Mouse (Mus musculus) forebrain, embryonic 15.5 days (tissue): ENCODE measurements around the gene Lpar4. TPM values are rescaled to one million over a fixed set of nuclear protein-coding genes. Genes with fewer than 3 reads are reported as not detected.

ENCODE experiments used
- ATAC-seq: fragments of 200-750 bp; cut with Nextera tagmentation; replicated peaks from 2 replicates; pipeline ENCODE4 v1.8.0; 2017; ENCODE audit warnings: mild to moderate bottlenecking, moderate TSS enrichment, moderate library complexity
- H3K27ac ChIP-seq: fragments of 300-500 bp; sonication (generic); replicated peaks from 2 replicates; pipeline ENCODE4 v1.5.1; 2015; ENCODE audit warnings: mild to moderate bottlenecking, inconsistent platforms
- H3K27me3 ChIP-seq: fragments of 300-500 bp; sonication (generic); 2 replicates; pipeline ENCODE4 v1.6.1; 2015; ENCODE audit warnings: inconsistent platforms
- H3K36me3 ChIP-seq: fragments of 300-500 bp; sonication (generic); 2 replicates; pipeline ENCODE4 v1.6.1; 2015; ENCODE audit warnings: mild to moderate bottlenecking, inconsistent platforms
- H3K4me1 ChIP-seq: fragments of 300-500 bp; sonication (generic); 2 replicates; pipeline ENCODE4 v1.6.1; 2015; ENCODE audit warnings: inconsistent platforms
- H3K4me2 ChIP-seq: fragments of 300-500 bp; sonication (generic); replicated peaks from 2 replicates; pipeline ENCODE4 v1.6.1; 2015; ENCODE audit warnings: mild to moderate bottlenecking, inconsistent platforms
- H3K4me3 ChIP-seq: fragments of 300-500 bp; sonication (generic); 2 replicates; pipeline ENCODE4 v1.5.1; 2015; ENCODE audit warnings: mild to moderate bottlenecking, inconsistent platforms
- H3K9ac ChIP-seq: fragments of 300-500 bp; sonication (generic); replicated peaks from 2 replicates; pipeline ENCODE4 v1.6.1; 2015; ENCODE audit warnings: mild to moderate bottlenecking, inconsistent platforms
- H3K9me3 ChIP-seq: fragments of 300-500 bp; sonication (generic); 2 replicates; pipeline ENCODE4 v1.6.1; 2016; ENCODE audit warnings: inconsistent platforms
- WGBS: fragments of 180-500 bp; shearing (Covaris S2); methylation state at CpG from one replicate; pipeline ENCODE4 v1.1.7; 2015; ENCODE audit warnings: mixed read lengths; 5-methylcytosine and 5-hydroxymethylcytosine counted together
- polyA plus RNA-seq: library from polyadenylated mRNA; unstranded; fragments of >200 nt; fragmentation: Nextera tagmentation; extraction: Ambion mirVana; gene quantifications from 2 replicates; pipeline ENCODE4 v1.2.1, GENCODE M21; 2015

The Lpar4 gene
- polyA plus RNA-seq = 5.2 and 5.7 TPM in 2 replicates

DNA sequence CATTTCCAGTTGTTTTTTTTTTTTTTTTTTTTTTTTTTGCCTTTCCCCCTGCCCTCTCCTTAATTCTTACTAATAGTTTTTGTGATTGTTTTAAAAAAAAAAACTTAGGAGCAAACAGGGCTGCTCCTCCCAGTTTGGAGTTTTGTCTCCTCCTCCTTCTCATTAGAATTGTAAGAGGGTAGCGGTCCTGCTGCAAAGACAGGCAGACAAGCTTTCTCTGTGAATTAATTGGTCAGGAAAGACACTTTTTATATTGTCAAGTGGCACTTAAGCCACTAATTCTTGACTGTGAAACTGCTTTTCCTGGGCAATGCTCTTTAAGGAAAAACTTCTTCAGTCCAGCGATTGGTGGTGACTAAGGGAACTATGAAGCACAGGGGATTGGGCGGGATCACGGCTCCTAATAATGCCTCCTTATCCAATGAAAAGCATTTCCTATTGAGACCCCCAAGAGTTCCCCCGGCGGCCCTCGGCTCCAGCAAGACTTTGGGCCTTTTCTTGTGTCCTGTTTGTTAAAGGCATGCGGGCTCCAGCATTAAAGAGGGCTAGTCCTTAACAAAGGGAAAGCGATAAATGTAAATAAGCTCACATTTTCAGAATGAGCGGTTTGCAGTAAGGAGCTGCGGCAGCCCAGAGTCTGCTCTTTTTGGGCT is at the start of gene Lpar4:
Gene Lpar4, plus strand, starts transcription at position 451 of the 653 bp plus-strand sequence.
- peak within 1 kb of the TSS; percentile 45 for H3K4me2 ChIP-seq
- peak; percentile 93 for ATAC-seq
- peak within 1 kb of the TSS; percentile 43 for H3K4me3 ChIP-seq
- H3K9ac ChIP-seq = peak within 1 kb of the TSS; percentile 40
- H3K36me3 ChIP-seq = no peaks in the 10 kb centered on the region
- whole genome bisulfite sequencing = 15% methylated on average over 11 of the region's 11 CpGs
- H3K27me3 ChIP-seq = no peaks in the 10 kb centered on the region
- H3K9me3 ChIP-seq = no peaks in the 10 kb centered on the region
- 0 out of 2 replicates have a peak within 1 kb of the TSS, but pooled peaks have one; percentile 15 for H3K27ac ChIP-seq
- no peaks in the 10 kb centered on the region for H3K4me1 ChIP-seq

DNA sequence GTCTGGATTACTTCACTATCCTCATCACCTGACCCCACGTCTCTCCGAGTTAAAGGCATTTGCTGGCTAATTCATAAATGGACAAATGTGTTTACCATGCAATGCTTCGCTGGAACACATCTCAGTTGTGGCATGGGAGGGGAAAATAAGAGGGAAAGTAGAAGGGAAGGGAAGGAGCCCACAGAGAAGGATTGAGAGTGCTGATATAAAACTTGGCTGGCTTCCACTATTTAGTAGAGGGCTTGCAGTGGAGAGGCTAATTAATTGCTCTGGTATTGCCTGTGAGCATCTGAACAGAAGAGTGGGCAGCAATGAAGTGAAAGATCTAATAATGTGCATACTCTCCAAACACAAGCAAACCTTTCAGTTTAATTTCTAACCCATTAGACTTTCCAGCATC is 49.0 kb upstream of the Lpar4 start:
- no peak overlapping the region for H3K9ac ChIP-seq
- no peaks in the 10 kb centered on the region for H3K9me3 ChIP-seq
- no peak overlapping the region for H3K4me2 ChIP-seq
- H3K4me1 ChIP-seq = no peaks in the 10 kb centered on the region
- H3K4me3 ChIP-seq = no peak overlapping the region
- peak; percentile 75 for ATAC-seq
- 0 out of 2 replicates have a peak, but pooled peaks cover 4% of the 10 kb centered on the region for H3K27me3 ChIP-seq
- no peaks in the 10 kb centered on the region for H3K36me3 ChIP-seq
- no peak overlapping the region for H3K27ac ChIP-seq
- 32% methylated on average over 3 of the region's 3 CpGs for WGBS

DNA sequence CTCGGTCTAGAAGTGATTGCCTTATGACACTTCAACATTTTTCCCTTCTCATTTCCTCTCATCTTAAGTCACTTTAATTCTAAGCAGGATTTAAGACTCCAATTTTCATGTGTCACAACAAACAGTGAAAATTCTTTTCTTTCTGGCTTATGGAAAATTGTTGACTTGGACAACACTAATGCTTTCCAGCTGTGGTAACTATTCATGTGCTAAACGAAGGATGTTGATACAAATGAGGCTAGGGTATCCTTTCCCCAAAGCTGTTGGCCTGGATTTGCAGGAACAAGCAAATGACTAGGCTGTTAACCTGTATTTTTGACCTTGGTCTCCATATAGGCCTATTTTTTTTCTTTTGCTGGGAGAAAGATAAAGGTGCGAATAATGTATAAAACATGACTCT is 48.5 kb upstream of the Lpar4 start:
- ATAC-seq = no peak

DNA sequence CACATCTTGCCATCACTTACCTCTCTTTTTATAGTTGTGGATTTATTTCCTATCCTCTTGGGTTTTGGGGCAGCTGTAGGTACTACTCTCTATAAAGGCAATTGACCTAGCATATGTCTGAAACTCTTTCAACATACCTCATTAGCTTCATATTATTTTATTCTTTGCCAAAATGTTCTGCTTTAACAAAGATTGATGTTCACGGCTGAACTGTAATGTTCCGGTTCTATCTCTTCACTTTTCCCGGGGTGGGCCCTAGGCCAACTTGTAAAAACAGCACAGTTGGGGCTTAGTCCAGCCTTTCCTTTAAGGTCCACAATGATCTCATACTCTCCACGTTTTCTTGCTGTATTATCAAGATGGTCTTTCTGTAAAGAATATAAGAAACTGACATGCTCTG is 48.1 kb upstream of the Lpar4 start:
- Histone ChIP-seq H3K9me3 (no peaks in the 10 kb centered on the region), H3K4me2 (no peak overlapping the region), H3K36me3 (no peaks in the 10 kb centered on the region), H3K9ac (no peak overlapping the region), H3K4me1 (no peaks in the 10 kb centered on the region), H3K4me3 (no peak overlapping the region), H3K27me3 (0 out of 2 replicates have a peak, but pooled peaks cover 4% of the 10 kb centered on the region), H3K27ac (no peak overlapping the region)
- no peak for ATAC-seq
- 39% methylated on average over 4 of the region's 4 CpGs for WGBS

More for the DNA sequence above, 48.5 kb upstream of the Lpar4 start:
- Histone ChIP-seq H3K4me3 (no peak overlapping the region), H3K4me2 (no peak overlapping the region), H3K27ac (no peak overlapping the region), H3K36me3 (no peaks in the 10 kb centered on the region), H3K27me3 (0 out of 2 replicates have a peak, but pooled peaks cover 4% of the 10 kb centered on the region), H3K4me1 (no peaks in the 10 kb centered on the region), H3K9ac (no peak overlapping the region), H3K9me3 (no peaks in the 10 kb centered on the region)
- WGBS = 35% methylated on average over 3 of the region's 3 CpGs

DNA sequence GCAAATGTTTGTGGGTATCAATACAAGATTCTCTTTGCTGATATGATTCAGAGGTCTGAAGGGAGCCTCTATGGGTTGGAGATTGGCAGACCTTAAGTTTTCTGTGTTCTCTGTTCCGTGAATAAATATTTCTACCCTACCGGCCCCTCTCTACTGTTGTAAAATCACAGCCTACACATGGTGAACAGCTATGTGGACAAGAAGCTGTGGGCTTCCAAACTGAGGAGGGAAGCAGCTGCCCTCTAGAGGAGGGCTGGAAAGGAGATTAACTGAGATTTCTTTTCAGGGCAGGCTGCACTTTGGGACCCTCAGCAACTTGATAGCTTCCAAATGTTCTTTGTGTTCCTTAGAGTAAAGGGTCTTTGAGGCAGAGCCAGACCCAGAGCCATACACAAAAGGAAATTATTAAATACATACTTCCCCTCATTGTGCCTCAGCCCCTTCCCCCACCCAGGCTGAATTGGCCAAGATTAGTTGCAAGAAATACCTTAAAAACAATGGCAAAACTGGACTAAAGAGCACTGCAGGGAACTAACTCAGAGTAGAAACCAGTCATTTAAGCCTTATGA is 22.6 kb upstream of the Lpar4 start:
- H3K9me3 ChIP-seq = no peaks in the 10 kb centered on the region
- H3K9ac ChIP-seq = no peak overlapping the region
- no peak overlapping the region for H3K4me2 ChIP-seq
- no peaks in the 10 kb centered on the region for H3K36me3 ChIP-seq
- no peaks in the 10 kb centered on the region for H3K27me3 ChIP-seq
- H3K4me1 ChIP-seq = no peaks in the 10 kb centered on the region
- H3K27ac ChIP-seq = no peak overlapping the region
- WGBS = 60% methylated on average over 2 of the region's 2 CpGs
- no peak overlapping the region for H3K4me3 ChIP-seq
- no peak for ATAC-seq

DNA sequence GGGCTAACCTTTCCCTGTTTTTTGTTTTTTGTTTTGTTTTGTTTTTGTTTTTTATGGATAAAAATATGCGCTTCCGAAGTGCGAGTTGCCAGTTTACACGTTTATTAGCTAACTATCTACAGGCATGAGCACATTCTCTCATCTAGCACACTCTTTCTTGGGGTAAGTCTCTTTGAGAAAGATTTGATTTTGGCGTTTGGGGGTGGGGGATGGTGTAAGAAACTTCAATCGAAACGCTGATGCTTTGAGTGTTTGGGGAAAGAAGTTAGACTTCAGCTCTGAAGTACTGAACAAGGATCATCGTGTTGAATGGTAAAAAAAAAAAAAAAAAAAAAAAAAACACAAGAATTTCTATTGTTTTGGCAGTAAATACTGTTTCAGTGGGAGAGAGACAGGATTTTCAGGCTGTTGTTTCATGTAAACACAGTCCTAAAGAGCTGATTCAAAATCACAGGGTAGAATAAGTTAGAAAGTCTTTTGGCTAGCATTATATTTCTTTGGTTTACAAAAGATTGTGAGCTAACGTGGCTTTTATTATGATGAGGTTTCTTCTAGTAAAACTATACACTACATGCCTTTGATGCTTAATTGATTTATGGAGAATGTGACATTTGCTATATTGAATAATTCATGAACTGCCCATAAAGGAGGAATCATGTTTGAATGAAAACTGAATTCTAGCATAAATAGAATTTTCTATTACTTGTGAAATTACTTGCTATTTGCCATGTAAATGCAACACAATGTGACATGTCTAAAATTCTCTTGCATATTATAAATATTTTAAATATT is 599 bp downstream of the Lpar4 start:
- 13% methylated on average over 9 of the region's 9 CpGs for WGBS
- Histone ChIP-seq H3K9ac (peak overlapping the region; percentile 40), H3K4me3 (peak overlapping the region; percentile 43), H3K9me3 (no peaks in the 10 kb centered on the region), H3K4me1 (no peaks in the 10 kb centered on the region), H3K27ac (0 out of 2 replicates have a peak overlapping the region, but pooled peaks have one; percentile 15), H3K4me2 (peak overlapping the region; percentile 45), H3K36me3 (no peaks in the 10 kb centered on the region), H3K27me3 (no peaks in the 10 kb centered on the region)
- ATAC-seq = peak; percentile 53; the same call in 1 of the 2 replicates

DNA sequence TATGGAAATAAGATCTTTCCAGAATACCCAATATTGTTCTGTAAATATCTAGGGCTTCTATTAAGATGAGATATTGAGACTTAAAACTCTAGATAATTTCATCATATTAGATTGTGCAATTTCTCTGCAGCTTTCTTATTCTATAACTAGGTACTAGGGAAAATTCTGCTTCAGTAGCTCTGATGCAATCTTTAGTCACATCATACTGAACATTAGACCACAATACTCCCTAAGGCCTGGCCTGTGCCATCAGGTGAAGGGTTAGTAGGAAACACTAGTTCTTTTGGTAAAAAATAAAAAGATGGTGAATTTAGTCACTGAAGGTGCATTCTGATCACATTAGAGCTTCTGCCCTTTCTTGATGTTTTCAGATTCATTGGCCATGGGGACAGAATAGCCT is 4.1 kb downstream of the Lpar4 start:
- Histone ChIP-seq H3K9ac (no peak overlapping the region), H3K9me3 (no peaks in the 10 kb centered on the region), H3K36me3 (no peaks in the 10 kb centered on the region), H3K27ac (no peak overlapping the region), H3K4me1 (no peaks in the 10 kb centered on the region), H3K4me3 (no peak overlapping the region), H3K27me3 (no peaks in the 10 kb centered on the region), H3K4me2 (no peak overlapping the region)
- ATAC-seq = no peak

DNA sequence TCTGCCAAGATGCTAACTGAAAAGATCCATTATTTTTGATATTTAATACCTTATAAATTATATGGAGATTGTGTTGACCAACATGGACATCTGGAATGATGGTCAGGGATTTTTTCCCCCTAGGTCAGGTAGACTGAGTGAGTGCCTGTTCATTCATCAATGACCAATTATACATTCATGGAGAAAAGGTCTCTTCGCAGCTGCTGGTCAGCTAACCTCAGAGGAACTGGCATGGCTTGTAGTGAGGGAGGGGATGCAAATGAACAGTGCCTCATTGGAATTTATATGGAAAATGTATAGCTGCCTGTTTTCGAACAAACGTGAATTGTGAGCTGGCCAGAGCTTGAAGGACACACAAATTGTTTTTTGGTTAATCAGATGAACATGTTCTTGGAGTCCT is 18.9 kb downstream of the Lpar4 start:
- no peak overlapping the region for H3K4me3 ChIP-seq
- H3K27ac ChIP-seq = no peak overlapping the region
- no peaks in the 10 kb centered on the region for H3K36me3 ChIP-seq
- no peaks in the 10 kb centered on the region for H3K9me3 ChIP-seq
- H3K4me1 ChIP-seq = no peaks in the 10 kb centered on the region
- H3K9ac ChIP-seq = no peak overlapping the region
- 86% methylated on average over 3 of the region's 3 CpGs for WGBS
- no peak overlapping the region for H3K4me2 ChIP-seq
- no peaks in the 10 kb centered on the region for H3K27me3 ChIP-seq
- no peak for ATAC-seq

DNA sequence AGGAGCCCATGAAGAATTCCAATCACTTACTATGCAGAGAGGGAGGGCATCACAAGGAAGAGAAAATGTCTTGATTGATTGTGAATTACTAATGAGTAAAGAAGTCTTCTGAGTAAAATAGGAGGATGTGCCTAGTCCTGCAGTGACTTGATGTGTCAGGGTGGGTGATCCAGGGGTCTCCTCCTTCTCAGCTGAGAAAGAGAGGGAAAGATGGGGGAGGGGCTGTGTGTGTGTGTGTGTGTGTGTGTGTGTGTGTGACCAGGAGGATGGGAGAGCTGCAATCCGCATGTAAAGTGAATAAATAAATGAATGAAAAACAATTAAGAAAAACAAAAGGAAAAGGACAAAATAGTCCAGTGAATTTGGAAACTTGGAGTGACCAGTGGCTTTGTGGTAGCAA is 30.1 kb downstream of the Lpar4 start:
- no peaks in the 10 kb centered on the region for H3K36me3 ChIP-seq
- H3K4me1 ChIP-seq = no peaks in the 10 kb centered on the region
- no peaks in the 10 kb centered on the region for H3K27me3 ChIP-seq
- WGBS = 44% methylated on average over 1 of the region's 1 CpGs
- no peak overlapping the region for H3K4me2 ChIP-seq
- no peak overlapping the region for H3K4me3 ChIP-seq
- no peak overlapping the region for H3K27ac ChIP-seq
- H3K9ac ChIP-seq = no peak overlapping the region
- ATAC-seq = no peak
- no peaks in the 10 kb centered on the region for H3K9me3 ChIP-seq

DNA sequence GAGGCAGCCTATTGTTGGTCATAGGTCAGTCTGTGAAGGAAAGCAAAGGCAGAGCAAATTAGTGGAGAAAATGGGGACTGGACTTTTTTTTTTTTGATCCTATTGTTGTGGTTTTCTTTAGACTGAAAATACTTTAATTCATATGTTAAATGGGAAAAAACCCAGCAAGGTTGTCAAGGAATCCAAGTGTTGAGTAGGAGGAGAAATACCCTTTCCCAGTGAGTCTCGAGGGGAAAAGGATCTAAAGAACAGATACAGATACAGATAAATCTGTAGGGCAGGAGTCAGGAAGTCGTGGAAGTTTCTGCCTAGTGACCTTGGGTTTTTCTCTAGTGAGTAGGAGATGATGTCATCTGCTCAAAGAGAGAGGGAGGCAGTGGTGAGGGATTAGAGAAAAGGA is 30.6 kb downstream of the Lpar4 start:
- H3K27me3 ChIP-seq = no peaks in the 10 kb centered on the region
- no peaks in the 10 kb centered on the region for H3K9me3 ChIP-seq
- no peak for ATAC-seq
- no peaks in the 10 kb centered on the region for H3K36me3 ChIP-seq
- 18% methylated on average over 2 of the region's 2 CpGs for WGBS
- H3K27ac ChIP-seq = no peak overlapping the region
- no peak overlapping the region for H3K4me2 ChIP-seq
- H3K9ac ChIP-seq = no peak overlapping the region
- no peaks in the 10 kb centered on the region for H3K4me1 ChIP-seq
- no peak overlapping the region for H3K4me3 ChIP-seq

DNA sequence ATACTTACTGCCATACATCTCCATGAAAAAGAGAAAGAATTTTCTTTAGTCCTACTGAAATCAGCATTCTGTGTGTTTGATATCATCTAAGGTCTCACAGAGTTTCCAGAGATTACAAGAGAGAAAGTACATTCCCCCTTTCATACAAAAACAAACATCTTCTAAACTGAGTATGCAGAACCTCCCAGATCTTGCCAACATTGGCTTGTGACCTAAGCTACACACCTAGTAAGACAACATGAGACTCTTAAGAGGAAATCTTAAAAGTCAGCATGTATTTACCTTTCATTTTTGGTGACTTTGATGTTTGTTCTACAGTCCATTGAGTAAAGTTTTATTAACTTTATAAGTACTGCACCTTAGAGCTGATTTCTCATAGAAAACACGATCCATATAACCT is 33.4 kb downstream of the Lpar4 start:
- no peak for ATAC-seq
- Histone ChIP-seq H3K9ac (no peak overlapping the region), H3K27me3 (no peaks in the 10 kb centered on the region), H3K36me3 (no peaks in the 10 kb centered on the region), H3K27ac (no peak overlapping the region), H3K4me3 (no peak overlapping the region), H3K4me2 (no peak overlapping the region), H3K9me3 (no peaks in the 10 kb centered on the region), H3K4me1 (no peaks in the 10 kb centered on the region)
- WGBS = 65% methylated on average over 1 of the region's 1 CpGs

DNA sequence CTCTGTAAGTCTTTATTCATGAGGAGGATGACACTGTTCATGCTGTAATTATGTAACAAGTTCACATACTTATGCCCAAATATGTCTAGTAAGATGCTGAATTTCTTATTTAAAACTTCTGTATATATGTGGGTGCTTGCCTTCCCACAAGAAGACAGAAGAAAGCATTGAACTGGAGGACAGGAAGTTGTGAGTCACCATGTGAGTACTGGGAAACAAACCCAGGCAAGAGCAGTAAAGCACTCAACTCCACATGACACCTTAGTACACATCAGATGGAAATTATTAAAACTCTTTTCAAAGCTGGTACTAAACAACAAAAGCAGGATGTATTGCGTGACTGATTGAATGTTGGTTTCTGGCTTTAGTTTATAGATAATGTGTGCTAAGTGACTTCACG is 41.8 kb downstream of the Lpar4 start:
- 93% methylated on average over 2 of the region's 2 CpGs for WGBS
- Histone ChIP-seq H3K9ac (no peak overlapping the region), H3K36me3 (no peaks in the 10 kb centered on the region), H3K27me3 (no peaks in the 10 kb centered on the region), H3K9me3 (no peaks in the 10 kb centered on the region), H3K27ac (no peak overlapping the region), H3K4me2 (no peak overlapping the region), H3K4me3 (no peak overlapping the region), H3K4me1 (no peaks in the 10 kb centered on the region)
- no peak for ATAC-seq
